Mouse (Mus musculus) lung, adult 2 months (tissue): ENCODE results near the gene Tctex1d1.

Source experiments
- CTCF ChIP-seq: fragments of 200-500 bp; IDR thresholded peaks from 2 replicates; pipeline ENCODE4 v1.5.1; 2011; ENCODE audit warnings: mild to moderate bottlenecking, low read length, control low read depth; ENCODE audit not compliant: insufficient read depth
- POLR2A ChIP-seq: fragments of 200-500 bp; IDR thresholded peaks from 2 replicates; pipeline ENCODE4 v1.6.1; 2011; ENCODE audit warnings: low read depth, mild to moderate bottlenecking, control low read depth, low read length, borderline replicate concordance; ENCODE audit errors: extremely low read depth

- TF ChIP-seq CTCF, result no peak
- TF ChIP-seq POLR2A, result no peak
Observed at GRCm38 (mm10) chr4:102990016-102990415, 11.6 kb downstream of the Tctex1d1 start.
